Mouse (Mus musculus): ENCODE results near the gene Ptgfrn. TPM values are rescaled to one million over a fixed set of nuclear protein-coding genes. Genes with fewer than 3 reads are reported as not detected.

Ptgfrn gene
- total and polyA plus RNA-seq, 3 experiments = not detected

DNA sequence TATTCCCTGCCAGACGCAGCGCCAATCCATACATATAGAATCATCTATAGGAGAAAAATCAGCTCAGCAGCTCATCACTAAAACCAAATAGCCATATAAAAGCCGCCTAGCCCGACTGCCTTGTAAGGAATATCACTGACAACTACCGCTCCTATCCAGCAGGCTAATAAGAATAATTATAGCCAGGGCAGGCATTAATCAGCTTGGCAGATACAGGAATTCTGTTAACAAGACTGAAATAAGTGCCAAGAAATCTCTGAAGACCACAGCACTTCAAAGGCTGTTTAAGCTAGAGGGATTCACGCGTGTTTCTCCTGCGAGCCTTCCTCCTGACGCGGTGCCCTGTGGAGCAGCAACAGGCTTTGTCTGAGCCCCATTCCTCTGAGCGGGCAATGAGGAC, 4.6 kb downstream of the Ptgfrn start:
- Histone ChIP-seq H3K79me2 (ENCODE audit: control insufficient read depth, insufficient read depth, low read length, poor library complexity) (no peaks in the 10 kb centered on the region), H3K36me3 (ENCODE audit: control insufficient read depth in 1 of 2, insufficient read depth in 2 of 2, low read length in 2 of 2) (no peaks in the 10 kb centered on the region), H3K9ac (ENCODE audit: control insufficient read depth, low read depth, low read length, poor library complexity, severe bottlenecking) (no peak overlapping the region), H3K9me3 (replicated peaks; ENCODE audit: insufficient read depth, low read length) (no peaks in the 10 kb centered on the region), H3K27ac (ENCODE audit: control insufficient read depth, low read depth, low read length) (no peak overlapping the region), H3K4me3 (ENCODE audit: control insufficient read depth in 1 of 2, insufficient read depth in 1 of 2, low read depth in 2 of 2, low read length in 2 of 2) (no peak overlapping the region), H3K27me3 (ENCODE audit: control insufficient read depth in 1 of 2, insufficient read depth in 2 of 2, low read length in 2 of 2) (no peaks in the 10 kb centered on the region), H3K4me1 (ENCODE audit: control insufficient read depth in 1 of 2, insufficient read depth in 2 of 2, low read length in 2 of 2) (no peaks in the 10 kb centered on the region)
- TF ChIP-seq BHLHE40 (IDR thresholded peaks at IDR 0.05; ENCODE audit: borderline replicate concordance, low read depth, low read length) (no peak), MEF2A (IDR thresholded peaks at IDR 0.05; ENCODE audit: extremely low read depth, insufficient replicate concordance, low read depth, low read length, poor library complexity, severe bottlenecking) (no peak), ZKSCAN1 (IDR thresholded peaks at IDR 0.05; ENCODE audit: low read depth, low read length) (no peak), TBP (IDR thresholded peaks at IDR 0.05; ENCODE audit: low read depth, low read length) (no peak), JUND (IDR thresholded peaks at IDR 0.05; ENCODE audit: low read depth, low read length) (no peak), GATA1 (IDR thresholded peaks at IDR 0.05; ENCODE audit: low read depth, low read length) (no peak), TCF12 (IDR thresholded peaks at IDR 0.05; ENCODE audit: low read depth, low read length) (no peak), GABPA (IDR thresholded peaks at IDR 0.05; ENCODE audit: low read depth, low read length) (no peak), UBTF (IDR thresholded peaks at IDR 0.05; ENCODE audit: borderline replicate concordance, insufficient read depth, low read depth, low read length) (no peak), E2F4 (IDR thresholded peaks at IDR 0.05; ENCODE audit: borderline replicate concordance, low read depth, low read length) (no peak), MXI1 (IDR thresholded peaks at IDR 0.05; ENCODE audit: low read depth, low read length) (no peak)
- no peak for DNase-seq (ENCODE audit: low read depth, low spot score)

DNA sequence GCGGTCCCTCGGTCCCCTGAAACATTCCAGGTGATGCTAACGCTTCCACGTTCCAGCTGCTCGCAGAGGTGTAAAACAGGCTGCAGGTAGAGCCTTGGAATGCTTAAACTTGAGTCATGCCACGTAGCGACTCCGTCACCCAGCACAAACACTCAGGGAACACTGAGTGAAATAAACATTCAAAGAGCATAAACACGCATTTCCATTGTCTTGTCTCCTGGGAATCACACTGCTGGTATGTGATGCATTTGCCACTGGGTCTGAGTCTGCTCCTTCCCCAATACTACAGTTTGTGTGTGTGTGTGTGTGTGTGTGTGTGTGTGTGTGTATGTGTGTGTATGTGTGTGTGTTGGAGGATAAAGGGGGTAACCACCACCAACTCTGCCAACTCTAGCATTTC, 5.2 kb downstream of the Ptgfrn start:
- Histone ChIP-seq H3K27me3 (ENCODE audit: control insufficient read depth in 1 of 2, insufficient read depth in 2 of 2, low read length in 2 of 2) (no peaks in the 10 kb centered on the region), H3K36me3 (ENCODE audit: control insufficient read depth in 1 of 2, insufficient read depth in 2 of 2, low read length in 2 of 2) (no peaks in the 10 kb centered on the region)
- TF ChIP-seq EP300 (IDR thresholded peaks at IDR 0.05; ENCODE audit: low read depth in 1 of 2, low read length in 2 of 2) (no peak), ZNF384 (IDR thresholded peaks at IDR 0.05; ENCODE audit: low read depth, low read length) (no peak), CHD2 (IDR thresholded peaks at IDR 0.05; ENCODE audit: low read length) (no peak), TCF12 (IDR thresholded peaks at IDR 0.05; ENCODE audit: low read depth, low read length) (no peak), USF2 (IDR thresholded peaks at IDR 0.05; ENCODE audit: borderline replicate concordance in 1 of 2, insufficient read depth in 1 of 2, low read depth in 1 of 2, low read length in 2 of 2) (no peak), MYB (IDR thresholded peaks at IDR 0.05; ENCODE audit: low read depth, low read length) (no peak), MXI1 (IDR thresholded peaks at IDR 0.05; ENCODE audit: low read depth, low read length) (no peak), NELFE (IDR thresholded peaks at IDR 0.05; ENCODE audit: low read depth, low read length) (no peak), USF1 (IDR thresholded peaks at IDR 0.05; ENCODE audit: low read depth, low read length) (no peak), ETS1 (IDR thresholded peaks at IDR 0.05; ENCODE audit: low read depth, low read length) (no peak)

More for the DNA sequence above, 5.2 kb downstream of the Ptgfrn start:
- DNase-seq (ENCODE audit: low read depth, low spot score) = no peak
- H3K9me3 ChIP-seq (replicated peaks; ENCODE audit: insufficient read depth, low read length) = no peaks in the 10 kb centered on the region
- no peak overlapping the region for H3K4me3 ChIP-seq (ENCODE audit: control insufficient read depth in 1 of 2, insufficient read depth in 1 of 2, low read depth in 2 of 2, low read length in 2 of 2)
- H3K79me2 ChIP-seq (ENCODE audit: control insufficient read depth, insufficient read depth, low read length, poor library complexity) = no peaks in the 10 kb centered on the region
- H3K9ac ChIP-seq (ENCODE audit: control insufficient read depth, low read depth, low read length, poor library complexity, severe bottlenecking) = no peak overlapping the region
- no peaks in the 10 kb centered on the region for H3K4me1 ChIP-seq (ENCODE audit: control insufficient read depth in 1 of 2, insufficient read depth in 2 of 2, low read length in 2 of 2)
- H3K27ac ChIP-seq (ENCODE audit: control insufficient read depth, low read depth, low read length) = no peak overlapping the region
